Mouse (Mus musculus) MEL (cell line): ENCODE measurements at regions not wholly inside any gene's neighbourhood (a gene's known extent, or its start where the extent isn't known, plus 50 kb on each side); places are given as distances from the start of the nearest gene placed in this dataset.

ENCODE experiments used
- EP300 ChIP-seq, 2 experiments: IDR thresholded peaks; 2 replicates each; pipeline ENCODE4 v1.6.1; 2011; ENCODE audit warnings: improper control_type of control experiment in 2 of 2, low read length in 2 of 2, low read depth in 1 of 2, mild to moderate bottlenecking in 1 of 2
- GABPA ChIP-seq: IDR thresholded peaks from 2 replicates; pipeline ENCODE4 v1.6.1; 2012; ENCODE audit warnings: low read depth, mild to moderate bottlenecking, inconsistent platforms, low read length, improper control_type of control experiment, moderate library complexity
- MAX ChIP-seq: IDR thresholded peaks from 2 replicates; pipeline ENCODE4 v1.6.1; 2011; ENCODE audit warnings: low read length, improper control_type of control experiment
- POLR2A ChIP-seq, 2 experiments: IDR thresholded peaks; 2 replicates each; pipeline ENCODE4 v1.6.1; 2011 to 2012; ENCODE audit warnings: low read length in 2 of 2, mild to moderate bottlenecking in 2 of 2, control low read depth in 1 of 2, improper control_type of control experiment in 1 of 2, low read depth in 1 of 2, moderate library complexity in 1 of 2; ENCODE audit not compliant: control insufficient read depth in 1 of 2, insufficient read depth in 1 of 2, poor library complexity in 1 of 2
- TAL1 ChIP-seq: IDR thresholded peaks from 2 replicates; pipeline ENCODE4 v1.6.1; 2012; ENCODE audit warnings: mild to moderate bottlenecking, inconsistent platforms, low read length, moderate library complexity, mixed read lengths
- TCF12 ChIP-seq: IDR thresholded peaks from 2 replicates; pipeline ENCODE4 v1.6.1; 2014; ENCODE audit warnings: low read depth, mild to moderate bottlenecking, inconsistent platforms, low read length, improper control_type of control experiment, moderate library complexity

DNA sequence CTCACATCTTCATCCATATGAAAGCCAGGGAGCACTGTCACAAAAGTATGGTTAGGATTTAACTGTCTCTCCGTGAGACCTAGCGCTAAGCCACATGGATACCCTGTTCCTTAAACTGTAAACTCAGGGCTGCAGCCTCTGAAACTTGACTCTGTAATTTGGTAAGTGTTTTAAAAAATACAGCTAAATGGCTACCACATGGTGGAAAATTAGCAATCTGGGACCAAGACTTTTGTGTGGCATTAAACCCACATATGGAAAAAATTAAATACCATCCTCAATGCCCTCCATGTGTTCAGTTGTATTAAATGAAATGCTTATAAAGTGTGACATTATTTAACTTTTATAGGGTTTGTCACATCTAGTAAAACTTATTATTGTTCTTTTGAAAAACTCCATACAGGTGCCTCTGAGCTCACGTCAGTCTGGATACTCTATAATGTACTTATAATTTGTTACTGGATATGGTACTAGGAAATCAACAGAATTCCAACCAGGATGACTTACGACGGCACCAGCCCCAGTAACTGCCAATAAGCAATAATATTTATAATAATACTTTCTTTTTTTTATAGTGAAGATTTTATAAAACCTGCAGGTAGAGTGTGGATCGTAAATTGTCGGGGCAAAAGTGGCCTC is 131.0 kb upstream of the Frg1 start:
- TF ChIP-seq EP300 (IDR thresholded peaks at IDR 0.05; ENCODE audit: low read depth in 1 of 2, low read length in 2 of 2) = no peak
- no peak for TF ChIP-seq TCF12
- TF ChIP-seq TAL1 = no peak
- TF ChIP-seq POLR2A (IDR thresholded peaks at IDR 0.05; ENCODE audit: control insufficient read depth in 1 of 2, insufficient read depth in 1 of 2, low read depth in 1 of 2, low read length in 2 of 2, poor library complexity in 1 of 2) = no peak
- TF ChIP-seq MAX = no peak
- no peak for TF ChIP-seq GABPA
